Mouse (Mus musculus): ENCODE data around the gene Trim10. TPM values are rescaled to one million over a fixed set of nuclear protein-coding genes. Genes with fewer than 3 reads are reported as not detected.

Trim10 gene
- total and polyA plus RNA-seq, 2 experiments from 2014 or later: 0.22 TPM; not detected in 1

DNA sequence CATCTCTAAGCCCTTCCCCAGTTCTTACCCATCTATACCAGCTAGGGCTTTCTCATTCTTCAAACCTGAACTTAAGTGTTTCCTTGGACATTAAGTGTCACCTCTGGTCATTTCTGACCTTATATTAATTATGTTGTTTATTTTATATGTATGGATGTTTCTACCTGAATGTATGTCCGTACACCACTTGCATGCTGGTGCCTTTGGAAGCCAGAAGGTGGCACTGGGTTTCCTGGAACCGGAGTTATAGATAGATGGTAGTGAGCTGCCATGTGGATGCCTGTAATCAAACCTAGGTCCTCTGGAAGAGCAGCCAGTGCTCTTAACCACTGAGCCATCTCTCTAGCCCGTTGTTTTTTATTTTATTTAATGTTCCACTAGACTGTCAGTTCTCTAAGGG lies 13.9 kb upstream of the Trim10 start:
- Histone ChIP-seq H3K9me3 (ENCODE audit: low read length) (no peaks in the 10 kb centered on the region), H3K27me3 (ENCODE audit: insufficient read depth, low read length) (no peaks in the 10 kb centered on the region), H3K4me3 (ENCODE audit: low read depth, low read length) (no peak overlapping the region), H3K27ac (ENCODE audit: low read depth, low read length) (no peak overlapping the region), H3K36me3 (ENCODE audit: insufficient read depth) (peaks cover 81% of the 10 kb centered on the region), H3K4me1 (ENCODE audit: insufficient read depth) (no peaks in the 10 kb centered on the region), H3K4me2 (ENCODE audit: low read depth) (no peak overlapping the region), H3K9ac (no peak overlapping the region)
- TF ChIP-seq CTCF (IDR thresholded peaks at IDR 0.05; ENCODE audit: low read depth): no peak
- DNase-seq: no peak
- WGBS: 96% methylated on average over 3 of the region's 3 CpGs
- no peak for ATAC-seq

GRCm38 (mm10) chr17:36856236-36856635 lies 13.1 kb upstream of the Trim10 start:
- WGBS: 98% methylated on average over 4 of the region's 4 CpGs

DNA sequence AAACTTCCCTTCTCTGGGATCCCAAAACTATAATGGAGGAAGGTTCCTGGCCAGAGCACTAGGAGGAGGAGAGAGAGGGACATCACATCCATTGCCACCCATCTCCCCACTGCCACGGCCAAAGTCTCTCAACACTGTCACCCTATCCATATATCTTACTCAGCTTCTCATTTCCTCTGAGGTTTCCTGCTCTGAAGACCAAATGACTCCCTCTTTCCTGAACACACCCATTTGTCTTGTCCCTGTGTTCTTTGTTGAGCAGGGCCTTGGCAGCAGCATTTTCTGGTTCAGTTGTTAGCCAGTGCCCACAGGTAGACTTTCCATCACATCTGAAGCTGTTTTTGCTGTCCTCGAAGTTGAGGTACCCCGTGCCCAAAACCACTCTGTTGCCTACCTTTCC lies 11.2 kb upstream of the Trim10 start:
- Histone ChIP-seq H3K4me1 (ENCODE audit: insufficient read depth) (no peaks in the 10 kb centered on the region), H3K36me3 (ENCODE audit: insufficient read depth) (peaks cover 56% of the 10 kb centered on the region), H3K4me3 (ENCODE audit: low read depth, low read length) (no peak overlapping the region), H3K27me3 (ENCODE audit: insufficient read depth, low read length) (no peaks in the 10 kb centered on the region), H3K9ac (no peak overlapping the region), H3K9me3 (ENCODE audit: low read length) (no peaks in the 10 kb centered on the region), H3K27ac (ENCODE audit: low read depth, low read length) (no peak overlapping the region), H3K4me2 (ENCODE audit: low read depth) (no peak overlapping the region)
- WGBS: 94% methylated on average over 3 of the region's 3 CpGs
- TF ChIP-seq CTCF (IDR thresholded peaks at IDR 0.05; ENCODE audit: low read depth): no peak
- ATAC-seq (no peak), DNase-seq (no peak)

More at GRCm38 (mm10) chr17:36856236-36856635, 13.1 kb upstream of the Trim10 start:
- Histone ChIP-seq H3K9me3 (ENCODE audit: low read length) (no peaks in the 10 kb centered on the region), H3K9ac (no peak overlapping the region), H3K4me2 (ENCODE audit: low read depth) (no peak overlapping the region), H3K4me1 (ENCODE audit: insufficient read depth) (no peaks in the 10 kb centered on the region), H3K4me3 (ENCODE audit: low read depth, low read length) (no peak overlapping the region), H3K27me3 (ENCODE audit: insufficient read depth, low read length) (no peaks in the 10 kb centered on the region), H3K27ac (ENCODE audit: low read depth, low read length) (no peak overlapping the region), H3K36me3 (ENCODE audit: insufficient read depth) (peaks cover 74% of the 10 kb centered on the region)
- TF ChIP-seq CTCF (IDR thresholded peaks at IDR 0.05; ENCODE audit: low read depth): no peak
- ATAC-seq (no peak), DNase-seq (no peak)

GRCm38 (mm10) chr17:36861680-36862079 lies 7.7 kb upstream of the Trim10 start:
- 73% methylated on average over 2 of the region's 2 CpGs for WGBS
- no peaks in the 10 kb centered on the region for H3K9me3 ChIP-seq (ENCODE audit: low read length)
- TF ChIP-seq CTCF (IDR thresholded peaks at IDR 0.05; ENCODE audit: low read depth): no peak

DNA sequence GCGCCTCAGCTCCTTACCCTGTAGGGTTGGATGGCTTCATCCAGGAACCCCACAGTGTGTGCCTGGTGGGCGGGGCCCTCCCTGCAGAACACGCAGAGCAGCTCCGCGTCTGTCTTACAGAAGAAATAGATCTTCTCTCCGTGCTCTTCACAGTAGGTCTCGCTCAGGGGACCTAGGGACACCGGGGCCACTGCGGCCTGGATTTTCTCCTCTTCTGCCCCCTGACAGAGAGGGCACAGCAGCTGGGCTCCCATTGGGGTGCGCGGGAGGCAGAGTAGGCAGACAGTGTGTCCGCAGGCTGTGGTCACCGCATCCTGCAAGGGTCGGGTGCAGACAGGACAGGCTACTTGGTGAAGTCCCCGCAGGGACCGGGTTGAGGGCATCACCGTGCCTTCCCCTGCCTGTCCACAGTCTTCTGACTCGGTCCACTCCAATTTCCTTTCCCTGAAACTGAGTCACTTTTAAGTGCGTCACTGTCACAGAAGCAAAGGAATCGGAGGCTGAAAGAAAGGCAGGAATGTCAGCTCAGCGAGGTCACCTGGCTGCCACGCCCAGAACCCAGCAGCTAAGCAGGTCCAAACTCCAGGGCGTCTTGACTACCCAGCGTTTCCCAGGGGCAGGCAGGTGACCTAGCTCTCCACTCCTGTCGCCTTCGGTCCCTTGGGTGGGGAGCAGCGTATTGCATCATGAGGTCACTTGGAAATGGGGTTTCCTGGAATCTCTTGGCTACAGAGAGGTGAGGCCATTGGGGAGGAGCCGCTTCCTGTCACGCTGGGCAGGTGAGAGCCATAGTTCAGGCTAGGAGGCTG lies 2.5 kb upstream of the Trim10 start, which contains the start of gene Trim15:
Gene Trim15, minus strand, starts transcription at position 492 of the 809 bp plus-strand sequence.
- H3K36me3 ChIP-seq (ENCODE audit: insufficient read depth): no peaks in the 10 kb centered on the region
- DNase-seq (no peak), ATAC-seq (peak; percentile 27)
- peaks cover 5% of the 10 kb centered on the region; the same call in 1 of the 2 replicates for H3K4me1 ChIP-seq (ENCODE audit: insufficient read depth)
- no peaks in the 10 kb centered on the region for H3K9me3 ChIP-seq (ENCODE audit: low read length)
- no peak for TF ChIP-seq CTCF (IDR thresholded peaks at IDR 0.05; ENCODE audit: low read depth)
- peak within 1 kb of the TSS; percentile 25 for H3K4me3 ChIP-seq (ENCODE audit: low read depth, low read length)
- peak within 1 kb of the TSS; percentile 48 for H3K4me2 ChIP-seq (ENCODE audit: low read depth)
- H3K9ac ChIP-seq: no peak within 1 kb of the TSS
- H3K27me3 ChIP-seq (ENCODE audit: insufficient read depth, low read length): no peaks in the 10 kb centered on the region; the same call in 1 of the 2 replicates
- 14% methylated on average over 29 of the region's 29 CpGs for WGBS
- H3K27ac ChIP-seq (ENCODE audit: low read depth, low read length): no peak within 1 kb of the TSS

More at GRCm38 (mm10) chr17:36861680-36862079, 7.7 kb upstream of the Trim10 start:
- no peak overlapping the region for H3K4me2 ChIP-seq (ENCODE audit: low read depth)
- H3K9ac ChIP-seq: no peak overlapping the region
- H3K36me3 ChIP-seq (ENCODE audit: insufficient read depth): peaks cover 28% of the 10 kb centered on the region
- H3K27ac ChIP-seq (ENCODE audit: low read depth, low read length): no peak overlapping the region
- H3K27me3 ChIP-seq (ENCODE audit: insufficient read depth, low read length): no peaks in the 10 kb centered on the region; the same call in 1 of the 2 replicates
- ATAC-seq (no peak), DNase-seq (no peak)
- H3K4me3 ChIP-seq (ENCODE audit: low read depth, low read length): no peak overlapping the region
- H3K4me1 ChIP-seq (ENCODE audit: insufficient read depth): peaks cover 2% of the 10 kb centered on the region; the same call in 1 of the 2 replicates

GRCm38 (mm10) chr17:36868836-36869235 lies 538 bp upstream of the Trim10 start:
- Histone ChIP-seq H3K4me1 (ENCODE audit: insufficient read depth) (peaks cover 5% of the 10 kb centered on the region; the same call in 1 of the 2 replicates), H3K4me2 (ENCODE audit: low read depth) (no peak overlapping the region), H3K36me3 (ENCODE audit: insufficient read depth) (no peaks in the 10 kb centered on the region), H3K27ac (ENCODE audit: low read depth, low read length) (no peak overlapping the region), H3K4me3 (ENCODE audit: low read depth, low read length) (no peak overlapping the region), H3K27me3 (ENCODE audit: insufficient read depth, low read length) (no peaks in the 10 kb centered on the region; the same call in 1 of the 2 replicates), H3K9ac (no peak overlapping the region), H3K9me3 (ENCODE audit: low read length) (no peaks in the 10 kb centered on the region)
- 89% methylated on average over 2 of the region's 2 CpGs for WGBS
- TF ChIP-seq CTCF (IDR thresholded peaks at IDR 0.05; ENCODE audit: low read depth): no peak
- no peak for DNase-seq
- no peak for ATAC-seq
